Mouse (Mus musculus) gastrocnemius, adult 18-20 months (tissue): ENCODE results near the gene Cdkl4. TPM values are rescaled to one million over a fixed set of nuclear protein-coding genes. Genes with fewer than 3 reads are reported as not detected.
A peak's percentile ranks its signal among the peaks of the same experiment; 100 is the strongest.

ENCODE experiments used
- DNase-seq: peaks from one replicate; pipeline ENCODE4 v3.0.0; 2021; ENCODE audit warnings: low spot score
- total RNA-seq, 2 experiments: library from RNA; stranded (reverse); gene quantifications; 2 replicates each; pipeline ENCODE4 v1.2.3; 2021

Cdkl4 gene
- total RNA-seq, 2 experiments from 2014 or later, result 0.19 TPM; not detected in 1

DNA sequence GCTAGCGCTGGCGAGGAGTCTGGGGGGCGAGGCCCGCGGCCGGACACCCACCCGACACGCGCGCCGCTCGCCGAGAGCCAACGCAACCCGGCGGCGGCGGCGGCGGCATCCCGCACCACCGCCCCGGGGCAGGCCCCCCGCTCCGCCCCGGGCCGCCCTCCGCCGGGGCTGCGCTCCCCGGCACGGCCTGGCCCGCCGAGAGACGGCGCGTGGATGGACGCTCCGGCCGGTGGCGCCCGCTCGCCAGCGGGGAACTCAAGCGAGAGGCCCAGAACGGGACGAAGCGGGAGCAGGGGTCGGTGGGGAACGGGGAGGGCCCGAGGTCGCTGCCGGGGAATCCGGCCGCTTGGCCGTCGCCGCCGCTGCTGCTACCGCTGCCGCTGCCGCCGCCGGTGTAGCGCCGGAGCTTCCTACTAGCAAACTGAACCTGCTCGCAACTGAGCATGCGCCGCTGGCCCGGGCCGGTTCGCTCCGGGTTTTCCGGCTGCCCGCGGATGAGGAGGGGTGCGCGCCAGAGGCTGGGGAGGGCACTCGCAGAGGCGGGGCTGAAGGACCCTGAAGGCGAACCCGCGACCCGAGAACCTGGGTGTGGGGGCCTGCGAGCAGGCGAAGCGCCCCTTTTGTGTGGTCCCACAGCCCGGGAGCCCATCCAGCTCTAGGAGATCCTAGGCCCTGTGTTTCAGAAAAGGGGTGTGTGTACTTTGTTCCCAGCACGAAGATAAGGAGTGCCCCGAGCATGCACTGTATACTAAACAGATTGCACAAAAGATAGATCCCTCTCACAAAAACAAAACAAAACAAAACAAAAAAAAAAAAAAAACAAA lies 97.4 kb downstream of the Cdkl4 start, which contains the start of gene Sos1:
Gene Sos1, minus strand, starts transcription at position 423 of the 824 bp plus-strand sequence.
- DNase-seq, result peak; percentile 95

- peak; percentile 42 for DNase-seq
Observed at GRCm38 (mm10) chr17:80479295-80480030, 98.2 kb downstream of the Cdkl4 start.

DNA sequence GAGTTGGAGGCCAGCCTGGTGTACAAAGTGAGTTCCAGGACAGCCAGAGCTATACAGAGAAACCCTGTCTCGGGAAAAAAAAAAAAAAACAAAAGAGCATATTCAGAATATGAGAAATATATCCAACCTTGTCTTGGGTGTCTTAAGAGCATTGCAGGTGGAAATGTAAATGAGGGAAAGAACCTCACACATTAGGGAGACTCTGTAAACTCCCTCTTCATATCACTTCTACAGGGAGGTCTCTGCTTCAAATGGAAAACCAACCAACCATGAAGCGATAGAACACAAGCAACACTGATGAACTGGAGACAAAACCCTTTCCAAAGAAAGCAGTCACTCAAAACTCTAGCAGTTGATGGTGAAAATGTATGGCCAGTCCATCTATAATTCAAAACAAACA lies 99.9 kb downstream of the Cdkl4 start:
- no peak for DNase-seq

- DNase-seq, result no peak
Observed at GRCm38 (mm10) chr17:80476496-80476895, 101.1 kb downstream of the Cdkl4 start.

Other genes with a start within 250 kb of the Cdkl4 start
- gene Gm10190, start 204.3 kb downstream of the Cdkl4 start, total RNA-seq, result not detected
- 10 to 100 TPM; 15.0 to 15.6 TPM for gene Sos1, start 97.4 kb downstream of the Cdkl4 start, total RNA-seq
- 10 to 100 TPM; 11.8 to 14.9 TPM for gene Map4k3, start 150.7 kb upstream of the Cdkl4 start, total RNA-seq